Mouse (Mus musculus) adrenal gland, adult 8-10 months (tissue): ENCODE results near the gene Atp6ap1. TPM values are rescaled to one million over a fixed set of nuclear protein-coding genes. Genes with fewer than 3 reads are reported as not detected.

Experiments used
- DNase-seq: peaks from one replicate; pipeline ENCODE4 v3.0.0; 2022
- total RNA-seq, 4 experiments: library from RNA; stranded (reverse); gene quantifications; 2 replicates each; pipeline ENCODE4 v1.2.4; 2022

Gene Atp6ap1
- total RNA-seq = 100 to 1,000 TPM; 246 to 263 (median 258) TPM

DNA sequence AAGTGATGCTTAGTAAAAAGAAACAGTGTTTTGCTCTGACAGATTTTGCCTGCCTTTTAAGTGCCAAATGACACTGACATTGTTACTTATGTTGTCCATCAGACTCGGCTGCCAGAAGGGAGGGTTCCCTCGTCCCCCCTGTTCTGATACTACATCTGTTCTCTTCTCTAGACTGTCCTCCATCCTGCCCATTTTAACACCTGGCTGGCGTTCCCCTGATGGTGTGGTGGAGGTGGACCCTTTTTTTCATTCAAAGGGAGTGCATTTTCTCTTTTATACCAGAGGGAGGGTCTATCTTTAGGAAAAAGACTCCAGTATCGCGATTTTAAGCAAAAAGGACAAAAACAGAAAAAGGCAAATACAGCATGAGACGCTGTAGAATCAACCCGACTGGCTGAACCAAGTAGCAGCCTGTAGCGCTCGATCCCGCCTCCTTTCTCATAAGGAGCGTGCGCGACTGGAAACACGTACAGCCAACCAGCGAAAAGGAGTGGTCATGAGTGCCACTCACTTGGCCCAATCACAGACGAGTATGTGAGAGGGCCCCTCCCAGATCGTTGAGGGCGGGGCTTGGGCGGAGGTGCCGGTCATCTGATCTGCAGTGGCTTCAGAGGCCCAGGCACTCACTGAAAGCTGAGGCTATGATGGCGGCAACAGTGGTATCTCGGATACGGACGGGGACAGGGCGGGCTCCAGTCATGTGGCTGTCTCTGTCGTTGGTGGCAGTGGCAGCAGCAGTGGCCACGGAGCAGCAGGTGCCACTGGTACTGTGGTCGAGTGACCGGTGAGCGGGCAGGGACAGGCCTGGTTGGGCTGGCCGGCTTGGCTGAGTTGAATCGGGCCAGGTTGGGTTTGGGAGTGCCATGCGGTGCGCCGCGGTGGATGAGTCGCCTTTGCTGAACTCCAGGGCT lies at the start of gene Atp6ap1:
TSS of gene Atp6ap1 (plus strand) at position 560 of the 911 bp plus-strand sequence.
- peak; percentile 93 for DNase-seq

DNA sequence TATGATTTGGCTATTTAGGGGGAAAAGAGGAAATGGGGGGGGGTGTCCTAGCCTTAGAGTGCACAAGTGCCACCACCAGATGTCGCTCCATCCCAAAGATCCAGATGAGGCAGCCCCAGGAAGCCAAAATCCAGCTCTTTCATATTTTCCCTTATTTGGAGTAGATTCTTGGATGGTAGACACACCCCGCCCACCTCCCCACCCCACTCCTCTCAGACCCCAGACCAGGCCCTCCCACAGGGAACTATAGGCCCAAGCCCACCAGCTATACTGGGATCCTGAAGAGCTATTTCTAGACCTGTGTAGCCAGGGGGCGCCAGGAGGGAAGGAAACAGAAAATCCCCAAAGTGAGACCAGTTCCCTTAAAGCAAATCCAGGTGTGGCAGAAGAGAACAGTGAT lies 48.2 kb upstream of the Atp6ap1 start:
- peak; percentile 32 for DNase-seq

DNA sequence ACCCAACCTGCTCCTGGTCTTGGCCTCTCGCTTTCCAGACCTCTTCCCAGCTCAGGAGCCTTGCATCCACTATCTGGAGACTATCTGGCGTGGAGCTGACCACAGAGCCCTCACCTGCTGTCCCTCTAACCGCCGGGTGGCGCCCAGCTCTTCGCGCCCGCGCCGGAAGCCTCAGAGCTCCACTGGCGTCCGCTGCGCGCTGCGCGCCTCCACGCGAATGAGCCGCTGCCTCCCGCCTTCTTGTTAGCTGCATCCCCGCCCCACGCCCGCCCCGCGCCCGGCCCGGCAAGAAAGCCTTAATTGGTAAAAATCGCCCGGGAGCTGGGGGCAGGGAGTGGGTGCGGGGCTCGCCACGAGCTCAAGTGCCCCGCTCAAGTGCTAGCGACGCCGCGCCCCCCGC lies 47.3 kb upstream of the Atp6ap1 start, which contains the start of gene Flna:
TSS of gene Flna (minus strand) at position 206 of the 400 bp plus-strand sequence.
- no peak for DNase-seq

DNA sequence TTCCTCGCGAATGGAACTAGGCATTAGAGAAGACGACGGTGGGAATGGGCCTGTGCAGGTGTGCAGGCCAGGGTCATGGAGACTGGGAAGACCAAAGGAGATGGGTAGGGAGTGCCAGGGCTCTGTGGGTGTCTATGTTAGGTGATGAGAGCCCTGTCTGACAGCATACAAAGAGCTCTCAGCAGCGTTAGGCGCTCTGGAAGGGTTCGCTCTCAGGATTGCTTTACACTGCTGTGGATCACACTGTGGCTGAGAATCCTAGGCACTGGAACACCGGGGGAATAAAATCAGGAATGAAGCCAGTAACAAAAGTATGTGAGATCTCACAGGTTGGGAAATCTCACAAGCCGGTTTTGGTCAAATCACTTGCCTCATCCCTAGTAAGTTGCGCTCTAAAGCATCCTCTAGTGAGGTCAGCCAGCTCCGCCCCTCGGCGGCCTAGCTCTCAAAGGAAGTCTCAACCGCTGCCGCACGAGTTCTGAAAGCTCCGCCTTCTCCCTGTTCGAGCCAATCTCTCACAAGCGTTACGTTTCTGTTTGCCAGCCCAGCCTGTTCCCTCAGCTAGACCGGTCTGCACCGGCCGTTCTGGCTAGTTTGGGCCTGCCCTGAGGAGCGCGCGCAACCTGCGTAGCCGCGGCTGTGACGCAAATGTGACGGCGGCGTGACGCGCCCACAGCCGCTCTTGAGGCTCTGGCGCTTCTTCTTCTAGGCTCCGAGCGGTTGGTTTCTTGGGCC lies 42.6 kb upstream of the Atp6ap1 start, which contains the start of gene Emd:
TSS of gene Emd (plus strand) at position 535 of the 735 bp plus-strand sequence.
- peak; percentile 91 for DNase-seq

DNA sequence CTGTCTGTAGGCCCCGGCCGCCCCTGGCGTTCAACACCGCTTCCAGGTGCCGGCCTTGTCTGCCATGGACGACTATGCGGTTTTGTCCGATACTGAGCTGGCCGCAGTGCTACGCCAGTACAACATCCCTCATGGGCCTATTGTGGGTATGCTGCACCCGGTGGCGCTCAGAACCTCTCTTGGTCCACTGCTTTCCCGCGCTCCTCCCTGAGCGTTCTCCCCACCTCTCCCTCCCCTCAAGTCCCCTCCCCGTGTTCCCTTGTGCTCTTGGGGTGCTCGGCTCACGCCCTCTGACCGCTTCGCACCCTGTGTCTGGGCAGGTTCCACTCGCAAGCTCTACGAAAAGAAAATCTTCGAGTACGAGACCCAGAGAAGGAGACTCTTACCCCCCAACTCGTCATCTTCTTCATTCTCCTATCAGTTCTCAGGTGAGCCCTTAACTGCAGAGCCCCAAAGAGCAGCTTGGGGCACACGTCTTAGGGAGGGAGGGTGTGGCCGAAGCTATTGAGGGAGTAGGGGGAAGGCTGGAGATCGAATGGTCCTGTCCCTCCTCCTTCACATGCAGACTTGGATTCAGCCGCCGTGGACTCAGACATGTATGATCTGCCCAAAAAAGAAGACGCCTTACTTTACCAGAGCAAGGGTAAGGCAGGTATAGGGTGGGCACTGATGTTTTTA lies 41.9 kb upstream of the Atp6ap1 start:
- no peak for DNase-seq

DNA sequence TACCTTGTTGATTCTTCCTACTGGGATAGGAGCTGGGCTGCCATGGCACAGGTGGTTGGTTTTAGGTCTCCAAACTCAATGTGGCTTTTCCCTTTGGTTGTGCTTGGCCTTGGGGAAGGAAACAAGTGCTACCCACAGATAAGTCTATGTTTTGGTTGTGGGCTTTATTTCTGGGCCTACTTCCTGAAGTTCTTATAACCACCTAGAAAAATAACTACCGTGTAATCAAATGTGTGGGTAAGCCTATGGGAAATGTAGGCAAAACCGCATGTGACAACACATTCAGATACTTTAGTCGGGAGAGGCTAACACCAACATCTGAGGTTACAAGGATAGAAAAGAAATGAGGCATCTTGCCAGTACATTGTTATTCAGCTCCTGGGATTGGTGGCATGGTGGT lies 39.2 kb upstream of the Atp6ap1 start:
- DNase-seq = no peak

DNA sequence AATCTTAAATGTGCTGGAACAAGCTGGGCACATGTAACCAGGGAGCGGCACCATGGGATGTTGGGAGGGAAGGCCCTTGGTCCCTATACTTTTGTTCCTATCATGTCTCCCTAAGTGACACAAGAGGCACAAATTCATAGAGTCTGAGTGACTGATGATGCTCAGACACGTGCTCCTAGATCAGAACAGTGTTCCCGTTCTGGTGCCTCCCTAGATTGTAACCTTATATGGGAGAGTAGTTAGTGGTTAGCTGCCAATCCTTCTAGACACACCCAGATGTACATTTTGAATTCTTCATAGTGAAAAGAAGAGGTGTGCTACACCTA lies 27.2 kb upstream of the Atp6ap1 start:
- no peak for DNase-seq

DNA sequence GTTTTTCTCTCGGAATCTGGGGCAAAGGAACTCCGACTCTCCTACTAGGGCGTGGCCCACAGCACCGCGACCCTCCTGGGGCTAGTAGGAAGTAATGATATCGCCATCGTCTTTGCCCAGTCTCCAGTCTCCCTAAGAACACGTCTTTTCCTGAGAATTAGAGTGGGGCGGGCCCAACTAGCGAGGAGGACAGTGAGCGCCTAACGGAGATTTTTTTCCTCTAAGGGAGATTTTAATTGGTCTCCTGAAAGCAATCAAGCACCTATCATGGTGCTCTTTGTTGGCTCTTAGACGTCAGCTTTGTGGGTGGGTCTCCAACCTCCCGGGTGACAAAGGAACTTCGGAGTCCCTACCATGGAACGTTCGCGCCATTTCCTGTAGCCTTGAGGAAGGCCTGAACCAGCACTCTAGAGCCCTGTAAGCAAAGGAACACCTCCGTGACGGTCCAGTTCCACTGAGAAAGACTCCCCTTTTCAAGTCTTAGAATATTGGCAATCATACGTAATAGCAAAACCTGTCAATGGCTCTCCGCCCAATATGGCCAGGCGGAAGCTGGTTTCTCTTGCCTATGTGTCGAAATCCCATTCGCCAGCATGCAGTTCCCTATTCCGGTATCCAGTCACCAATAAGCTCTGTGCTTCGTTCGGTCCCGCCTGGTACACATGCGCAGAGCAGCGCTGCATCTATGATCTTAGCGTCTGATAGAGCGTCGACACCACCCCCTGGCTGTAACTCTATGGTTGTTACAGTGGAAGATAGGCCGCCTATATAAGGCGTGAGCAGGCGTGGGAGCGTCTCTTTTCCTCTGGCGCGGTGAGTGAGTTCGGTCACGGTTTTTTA lies 26.6 kb upstream of the Atp6ap1 start, which contains the start of gene Rpl10:
TSS of gene Rpl10 (plus strand) at position 751 of the 840 bp plus-strand sequence.
- peak; percentile 92 for DNase-seq

DNA sequence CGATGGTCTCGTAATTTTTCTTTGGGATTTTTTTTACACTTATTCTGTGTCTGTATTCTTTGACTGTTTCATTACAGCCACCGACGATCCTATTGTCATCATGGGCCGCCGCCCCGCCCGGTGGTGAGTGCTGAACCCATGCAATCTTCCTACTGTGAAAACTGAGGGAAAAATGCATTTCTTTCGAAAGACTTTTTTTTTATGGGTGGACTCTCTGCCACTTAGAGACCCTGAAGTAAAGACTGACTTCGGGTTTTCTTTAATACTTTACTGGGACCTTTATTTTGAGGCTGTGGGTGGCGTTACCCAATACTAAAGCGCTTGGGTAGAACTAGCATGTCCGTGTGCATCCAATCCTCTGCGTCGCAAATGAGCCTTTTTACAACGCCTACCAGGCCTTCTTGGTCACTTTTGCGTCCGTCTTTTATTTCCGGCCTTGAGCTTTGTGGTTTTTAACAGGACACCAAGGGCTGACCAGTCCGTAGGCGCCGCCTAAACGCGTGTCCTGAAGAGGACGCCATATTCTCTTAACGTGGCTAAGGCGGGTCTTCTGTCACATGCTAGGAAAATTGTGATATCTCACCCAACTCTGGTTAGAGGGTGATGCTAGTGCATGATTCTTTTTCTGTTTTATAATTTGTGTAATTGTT lies 25.9 kb upstream of the Atp6ap1 start:
- peak; percentile 18 for DNase-seq

DNA sequence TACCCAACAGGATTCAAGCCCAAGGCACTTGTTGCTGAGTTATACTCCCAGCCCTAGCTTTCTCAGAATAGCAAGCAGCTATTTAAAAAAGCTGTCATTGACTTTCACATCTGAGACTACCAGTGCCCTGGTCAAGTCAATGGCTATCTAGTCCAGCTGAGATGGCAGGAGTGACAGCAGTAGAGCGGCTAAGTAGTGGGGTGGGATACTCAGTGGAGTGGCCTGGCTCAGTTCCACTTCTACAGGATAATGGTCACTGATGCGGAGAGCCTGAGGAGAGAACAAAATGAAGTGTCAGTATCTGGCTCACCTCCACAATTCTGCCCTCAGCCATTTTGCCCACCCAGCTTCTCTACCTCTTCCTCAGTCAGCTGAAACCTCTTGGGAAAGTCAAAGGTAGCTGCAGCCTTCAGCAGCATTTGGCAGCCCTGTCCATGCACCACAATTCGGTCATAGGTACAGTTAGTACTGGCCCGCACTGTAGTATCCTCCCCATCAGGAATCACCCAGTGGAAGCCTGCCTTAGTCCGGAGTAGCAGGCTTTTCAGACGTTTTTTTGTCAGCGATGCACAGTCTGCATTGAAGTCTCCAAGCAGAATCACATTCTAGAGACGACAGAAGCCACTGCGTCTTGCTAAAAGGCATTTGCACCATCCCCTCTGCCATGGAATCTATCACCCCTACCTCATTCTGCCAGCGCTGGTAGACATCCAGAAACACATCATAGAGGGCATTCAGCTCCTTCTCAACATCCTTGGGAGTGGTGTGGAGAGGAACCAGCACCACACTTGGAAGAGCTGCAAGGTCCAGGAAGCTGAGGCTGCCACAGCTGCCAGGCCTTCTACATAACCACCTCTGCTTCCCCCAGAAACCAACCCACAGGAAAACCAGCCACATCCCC lies 23.2 kb upstream of the Atp6ap1 start:
- no peak for DNase-seq

DNA sequence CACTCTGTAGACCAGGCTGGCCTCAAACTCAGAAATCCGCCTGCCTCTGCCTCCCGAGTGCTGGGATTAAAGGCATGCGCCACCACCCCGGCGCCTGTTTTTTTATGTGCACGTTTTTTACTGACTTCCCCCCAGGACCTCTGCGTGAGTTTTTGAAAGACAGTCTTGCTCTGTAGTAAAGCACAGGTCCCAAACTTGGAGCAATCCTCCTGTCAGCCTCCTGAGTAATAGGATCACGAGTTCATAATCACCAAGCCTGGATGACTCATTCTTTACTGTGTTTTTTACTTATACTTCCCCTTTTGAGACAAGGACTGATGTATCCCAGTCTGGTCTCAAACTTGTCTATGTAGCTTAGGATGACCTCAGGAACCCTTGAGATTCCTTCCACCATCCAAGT lies 19.0 kb upstream of the Atp6ap1 start:
- DNase-seq = no peak

DNA sequence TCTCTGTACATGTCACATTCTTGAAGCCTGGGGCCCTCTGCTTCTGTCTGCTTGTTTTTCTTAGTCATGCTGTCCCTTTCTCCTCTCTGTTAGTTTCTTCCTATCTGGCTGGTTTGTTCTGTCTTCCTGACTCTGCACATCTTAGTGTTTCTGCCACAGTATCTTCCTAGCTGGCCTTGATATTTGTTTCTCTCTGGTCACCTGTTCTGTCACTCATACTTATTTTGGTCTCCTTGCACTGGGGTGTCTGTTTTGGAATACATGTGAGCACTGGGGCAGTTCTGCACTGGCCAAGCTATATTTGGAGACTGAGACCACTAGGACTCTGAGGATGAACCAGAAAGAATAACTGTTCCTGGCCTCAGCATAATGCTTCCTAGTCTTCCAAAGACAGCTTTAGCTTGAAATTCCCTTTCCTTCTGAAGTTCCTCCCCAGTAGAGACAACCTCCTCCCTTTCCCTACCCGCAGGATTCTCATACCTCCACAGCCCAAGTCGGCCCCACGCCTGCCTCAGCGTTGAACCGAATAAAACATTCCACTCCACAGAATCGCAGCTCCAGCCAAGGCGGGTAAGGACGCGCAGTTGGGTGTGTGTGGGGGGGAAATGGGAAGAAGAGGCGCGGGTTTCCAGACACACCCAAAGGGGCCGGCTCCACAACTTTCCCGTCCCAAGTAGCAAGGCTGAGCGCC lies 15.7 kb upstream of the Atp6ap1 start:
- no peak for DNase-seq

DNA sequence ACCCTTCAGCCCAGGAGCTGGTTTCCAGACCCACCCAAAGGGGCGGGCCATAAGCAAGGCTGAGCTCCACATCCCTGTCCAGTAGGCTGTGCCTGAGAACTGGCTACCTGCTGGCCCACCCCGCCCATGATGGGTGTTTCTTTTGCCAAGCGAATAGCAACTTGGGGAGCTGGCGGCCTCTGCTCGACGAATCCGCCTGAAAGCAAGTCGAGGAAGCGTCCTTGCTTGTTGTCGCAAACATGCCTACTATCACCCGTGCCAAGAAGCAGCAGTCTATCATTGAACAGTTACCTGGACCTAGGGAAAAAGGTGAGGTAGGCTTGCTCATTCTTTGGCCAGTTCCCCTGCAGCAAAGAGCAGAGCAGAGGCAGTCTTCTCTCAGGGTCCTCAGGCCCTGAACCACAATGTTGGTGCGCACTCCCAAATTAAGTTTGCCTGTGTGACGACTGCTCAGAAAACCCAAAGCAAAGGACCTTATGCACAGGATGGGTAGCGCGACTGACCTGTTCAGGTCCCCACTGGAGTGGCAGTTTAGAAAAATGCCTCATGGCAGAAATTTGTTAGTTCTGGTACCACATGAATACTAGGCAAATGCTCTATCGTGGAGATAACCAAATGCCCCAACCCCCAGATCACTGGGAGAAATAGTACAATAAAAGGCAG lies 15.0 kb upstream of the Atp6ap1 start, which contains the start of the genes Taz and Dnase1l1:
TSS of gene Taz (plus strand) at position 181 of the 663 bp plus-strand sequence.
TSS of gene Dnase1l1 (minus strand) at position 606 of the 663 bp plus-strand sequence.
- peak; percentile 86 for DNase-seq

DNA sequence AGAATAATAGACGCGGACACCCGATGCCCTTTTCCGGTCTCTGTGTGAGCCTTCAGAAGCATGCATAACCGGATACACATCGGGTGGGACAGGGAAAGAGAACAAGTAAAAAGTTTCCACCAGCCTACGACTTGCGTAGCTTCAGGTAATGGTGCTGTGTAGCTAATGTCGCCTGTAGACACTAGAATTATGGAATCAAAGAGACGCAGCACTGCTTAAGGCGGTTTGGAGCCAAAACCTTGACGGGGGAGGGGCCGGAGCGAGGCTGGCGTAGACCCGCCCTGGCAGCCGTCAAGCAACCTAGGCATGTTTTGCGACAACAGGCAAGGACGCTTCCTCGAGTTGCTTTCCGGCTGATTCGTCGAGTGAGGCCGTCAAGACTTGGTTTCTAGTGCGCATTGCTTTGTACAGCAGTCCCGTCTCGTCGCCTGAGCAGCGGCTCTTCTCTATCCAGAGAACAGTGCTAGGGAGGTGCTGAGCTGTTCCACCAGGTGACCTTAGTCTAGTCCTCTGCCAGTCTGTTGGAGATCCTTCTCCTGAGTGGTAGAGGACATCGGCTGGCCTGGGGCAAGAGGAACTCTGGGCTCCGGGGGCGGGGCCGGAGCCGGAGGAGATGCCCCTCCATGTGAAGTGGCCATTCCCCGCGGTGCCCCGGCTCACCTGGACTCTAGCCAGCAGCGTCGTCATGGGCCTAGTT lies 14.4 kb upstream of the Atp6ap1 start:
- peak; percentile 79 for DNase-seq

DNA sequence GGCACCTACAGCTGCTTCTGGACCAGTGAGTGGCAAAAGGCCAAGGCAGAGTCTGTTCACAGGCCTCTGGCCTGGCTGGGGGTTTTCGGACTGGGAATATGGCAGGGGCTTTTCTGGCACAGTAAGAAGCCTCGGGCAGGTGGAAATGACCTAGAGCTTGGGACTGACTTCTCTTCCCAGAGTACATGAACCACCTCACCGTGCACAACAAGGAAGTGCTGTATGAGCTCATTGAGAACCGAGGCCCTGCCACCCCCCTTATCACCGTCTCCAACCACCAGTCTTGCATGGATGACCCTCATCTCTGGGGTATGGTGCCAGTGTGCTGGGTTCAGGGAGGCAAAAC lies 13.8 kb upstream of the Atp6ap1 start:
- no peak for DNase-seq

DNA sequence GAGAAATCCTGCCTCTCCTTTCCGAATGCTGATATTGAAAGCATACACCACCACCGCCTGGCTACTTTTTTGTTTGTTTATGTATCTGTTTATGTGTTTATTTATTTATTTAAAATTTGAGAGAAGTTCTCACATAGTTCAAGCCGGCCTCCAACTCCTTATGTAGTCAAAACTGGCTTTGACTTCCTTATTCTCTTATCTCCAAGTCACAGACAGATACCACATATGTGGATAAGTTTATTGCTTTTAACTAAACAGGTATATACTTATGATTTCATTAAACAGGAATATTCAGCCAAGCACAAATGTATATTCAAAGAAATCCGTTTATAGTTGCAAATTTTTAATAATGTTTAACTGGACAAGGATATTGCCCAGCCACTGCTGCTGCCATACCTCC lies 3.5 kb upstream of the Atp6ap1 start:
- no peak for DNase-seq

DNA sequence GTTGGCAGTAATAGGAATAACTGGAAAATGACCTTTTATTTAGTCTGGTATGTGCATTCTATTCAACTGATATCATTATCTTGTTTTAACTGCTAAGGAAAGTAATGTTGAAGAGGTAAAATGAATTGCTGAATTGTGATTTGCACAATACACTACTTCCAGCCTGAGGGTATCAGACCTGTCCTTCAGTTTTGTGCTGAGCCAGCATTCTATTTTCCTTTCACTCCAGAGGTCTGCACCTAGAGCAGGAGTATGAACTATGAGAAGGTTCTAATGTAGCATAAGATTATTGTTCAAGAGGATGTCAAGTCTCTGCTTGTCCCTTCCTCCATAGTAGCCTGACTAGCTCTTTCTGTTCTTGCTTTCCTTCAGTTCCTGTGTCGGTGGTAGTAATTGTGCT lies 1.5 kb downstream of the Atp6ap1 start:
- DNase-seq = no peak

DNA sequence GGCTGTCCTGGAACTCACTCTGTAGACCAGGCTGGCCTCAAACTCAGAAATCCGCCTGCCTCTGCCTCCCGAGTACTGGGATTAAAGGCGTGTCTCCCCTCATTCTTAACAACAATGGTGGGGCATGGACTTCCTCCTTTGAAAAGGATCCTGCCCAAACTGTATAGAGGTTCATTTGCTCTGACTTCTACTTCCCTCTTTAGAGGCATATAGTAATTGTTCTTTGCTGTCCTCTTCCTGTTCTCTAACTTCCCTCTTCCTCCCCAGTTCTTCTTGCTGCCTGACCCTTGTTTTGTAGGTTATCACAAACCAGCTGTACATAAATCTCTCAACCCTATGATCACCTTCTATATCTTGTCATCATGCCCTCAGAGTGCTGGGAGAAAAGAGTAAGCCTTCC lies 2.8 kb downstream of the Atp6ap1 start:
- no peak for DNase-seq
